Mouse (Mus musculus) left cerebral cortex, postnatal 36 days (tissue): Measurements from ENCODE around the gene Myrf. TPM values are rescaled to one million over a fixed set of nuclear protein-coding genes. Genes with fewer than 3 reads are reported as not detected.

Experiments
- DNase-seq, 2 experiments: peaks; one replicate each; pipeline ENCODE4 v3.0.0; 2021 to 2022; ENCODE audit warnings: low spot score in 2 of 2, mixed read lengths in 1 of 2
- intact Hi-C: fragments of 180-260 bp; cut with DNase I; formaldehyde crosslinking; loops from one replicate; pipeline ENCODE4 v1.15.1; 2025
- total RNA-seq, 2 experiments: library from RNA; stranded (reverse); gene quantifications; 2 replicates each; pipeline ENCODE4 v1.2.3; 2021

Gene Myrf
- total RNA-seq, 2 experiments from 2014 or later = 17.1 to 18.9 TPM

- DNase-seq = no peak
- intact Hi-C loops = no loop called here
Observed at GRCm38 (mm10) chr19:10219108-10219507, 21.4 kb downstream of the Myrf start.

- DNase-seq = no peak
- intact Hi-C loops = no loop called here
Observed at GRCm38 (mm10) chr19:10216101-10216500, 24.4 kb downstream of the Myrf start.

- intact Hi-C loops = no loop called here
- DNase-seq = no peak
Observed at GRCm38 (mm10) chr19:10213796-10214471, 26.6 kb downstream of the Myrf start.

DNA sequence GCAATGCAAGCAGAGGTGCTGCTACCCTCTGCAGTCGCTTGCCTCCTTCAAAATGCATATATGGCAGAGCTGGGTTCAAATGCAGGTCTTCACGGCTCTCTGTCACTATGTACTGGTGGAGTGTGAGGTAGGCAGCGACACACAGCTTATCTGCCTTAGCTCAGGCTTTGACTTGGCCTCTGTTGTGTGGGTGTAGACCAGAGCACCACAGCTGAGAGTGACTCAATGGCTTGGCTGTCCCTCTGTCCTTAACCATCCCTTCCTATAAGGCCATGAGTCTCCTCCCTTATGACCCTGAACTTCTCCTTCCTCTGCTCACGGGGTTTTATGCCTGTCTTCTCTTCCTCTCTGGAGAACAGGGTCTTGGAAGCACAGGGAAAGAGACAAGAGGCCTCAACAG, 29.7 kb downstream of the Myrf start:
- no peak for DNase-seq
- intact Hi-C loops = no loop called here

DNA sequence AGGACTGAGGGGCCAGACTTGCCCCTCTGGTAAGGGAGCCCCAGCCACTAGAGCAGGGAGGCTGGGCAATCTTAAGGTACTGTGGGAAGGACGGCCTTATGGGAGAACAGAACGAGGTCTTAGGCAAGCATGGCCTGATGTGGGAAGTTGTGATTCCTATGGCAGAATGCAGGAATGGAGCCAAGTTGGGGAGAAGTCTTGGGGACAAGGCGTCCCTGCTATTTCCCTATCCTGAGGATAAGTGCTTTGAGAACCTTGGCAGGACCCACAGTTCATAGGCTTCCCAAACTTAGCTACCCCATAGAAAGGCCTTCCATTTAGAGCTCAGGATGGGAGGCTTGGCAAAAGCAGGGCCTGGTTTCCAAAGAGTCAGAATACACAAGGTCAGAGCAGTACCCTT, 31.7 kb downstream of the Myrf start:
- no peak for DNase-seq
- intact Hi-C loops = no loop called here

DNA sequence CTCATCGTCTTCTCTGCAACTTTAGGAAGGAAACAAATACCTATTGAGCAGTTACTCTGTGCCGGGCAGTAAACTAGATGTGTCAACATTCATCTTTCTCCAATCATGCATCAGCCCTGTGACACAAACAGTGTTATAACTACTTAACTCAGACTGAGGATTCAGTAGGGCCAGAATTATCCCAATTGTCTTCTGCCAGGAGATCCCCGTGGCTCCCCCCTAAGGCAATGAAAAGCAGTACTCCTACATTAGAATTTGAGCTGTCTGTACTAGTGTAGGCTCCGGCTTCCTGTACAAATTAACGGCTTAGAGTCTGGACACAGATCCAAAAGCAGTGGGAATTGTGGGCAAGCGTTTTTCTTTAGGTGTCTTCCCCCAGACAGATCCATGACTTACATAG, 35.5 kb downstream of the Myrf start:
- no peak for DNase-seq
- intact Hi-C loops = no loop called here

DNA sequence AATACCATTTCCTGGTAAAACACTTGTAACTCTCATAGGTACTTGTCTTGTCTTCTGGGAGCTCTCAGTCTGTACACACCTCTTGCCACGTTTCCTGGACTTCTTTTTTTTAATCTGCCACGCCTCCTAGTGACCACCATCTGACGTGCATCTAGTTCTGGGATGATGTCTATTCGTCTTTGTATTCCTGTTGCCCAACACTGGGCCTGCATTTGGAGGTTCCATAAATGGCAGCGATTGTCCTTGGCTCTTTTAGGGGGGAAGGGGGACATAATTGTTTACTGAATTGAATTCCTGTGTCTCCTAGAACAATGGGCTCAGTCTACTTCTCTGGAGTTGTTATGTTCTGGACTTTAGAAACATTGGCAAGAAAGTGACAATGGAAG, 35.9 kb downstream of the Myrf start:
- no peak for DNase-seq
- intact Hi-C loops = no loop called here

DNA sequence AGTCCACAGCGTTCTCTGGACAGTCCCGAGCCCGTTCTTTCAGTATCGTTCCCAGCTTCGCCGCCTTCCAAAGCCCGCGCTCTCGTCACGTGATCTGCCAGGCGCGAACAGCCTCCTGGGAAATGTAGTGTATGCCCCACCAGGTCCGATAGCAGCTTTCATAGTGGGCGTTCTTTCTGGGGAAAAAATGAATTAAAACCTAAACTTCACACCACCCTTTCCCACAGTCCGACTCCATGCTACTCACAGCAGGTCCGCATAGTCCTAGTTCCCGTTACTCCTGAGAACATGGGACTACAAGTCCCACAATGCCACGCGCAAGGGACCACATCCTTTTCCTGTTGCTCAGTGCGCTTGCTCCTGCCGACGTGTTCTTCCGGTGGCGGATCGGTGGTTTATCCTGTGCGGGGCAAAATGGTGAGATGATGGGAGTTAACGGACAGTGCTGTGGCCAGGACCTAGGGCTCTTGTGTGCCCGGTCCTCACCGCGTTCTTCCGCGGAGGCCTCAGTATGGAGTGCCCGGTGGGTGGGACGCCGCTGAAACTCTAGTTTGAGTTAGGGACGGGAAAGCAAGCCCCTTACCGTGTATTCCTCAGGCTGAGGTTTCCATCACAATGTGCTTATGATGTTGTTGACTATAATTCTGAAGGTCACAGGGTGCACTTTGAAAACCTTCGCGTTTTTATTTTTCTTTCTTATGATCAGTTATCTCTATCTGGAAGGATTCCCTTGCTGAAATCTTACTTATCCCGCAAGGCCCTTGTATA, 36.5 kb downstream of the Myrf start, which contains the start of the genes Tmem258 and Fen1:
Gene Tmem258, plus strand, starts transcription at position 167 of the 768 bp plus-strand sequence.
Gene Fen1, minus strand, starts transcription at position 322 of the 768 bp plus-strand sequence.
- peak; percentile 90 to 92 for DNase-seq
- intact Hi-C loops = no loop called here

GRCm38 (mm10) chr19:10203146-10203847, 37.3 kb downstream of the Myrf start:
- DNase-seq = no peak
- intact Hi-C loops = no loop called here

- peak; percentile 63 to 67 for DNase-seq
- intact Hi-C loops = loop anchor here (5.0 to 10.0 kb wide), 3 partner anchors 136 to 284 kb away; partner anchors contain the start of genes Best1 and Rab3il1
Observed at GRCm38 (mm10) chr19:10198723-10199122, 41.8 kb downstream of the Myrf start.

- DNase-seq = no peak
- intact Hi-C loops = loop anchor here (5.0 to 10.0 kb wide), 3 partner anchors 136 to 283 kb away; partner anchors contain the start of genes Best1 and Rab3il1
Observed at GRCm38 (mm10) chr19:10198286-10198685, 42.3 kb downstream of the Myrf start.

GRCm38 (mm10) chr19:10197130-10197529, 43.4 kb downstream of the Myrf start:
- intact Hi-C loops = loop anchor here (5.0 to 10.0 kb wide), 3 partner anchors 135 to 282 kb away; partner anchors contain the start of genes Best1 and Rab3il1

GRCm38 (mm10) chr19:10195252-10195651, 45.3 kb downstream of the Myrf start:
- intact Hi-C loops = loop anchor here (5.0 to 10.0 kb wide), 3 partner anchors 133 to 280 kb away; partner anchors contain the start of genes Best1 and Rab3il1
- no peak for DNase-seq

More at GRCm38 (mm10) chr19:10197130-10197529, 43.4 kb downstream of the Myrf start:
- no peak for DNase-seq

DNA sequence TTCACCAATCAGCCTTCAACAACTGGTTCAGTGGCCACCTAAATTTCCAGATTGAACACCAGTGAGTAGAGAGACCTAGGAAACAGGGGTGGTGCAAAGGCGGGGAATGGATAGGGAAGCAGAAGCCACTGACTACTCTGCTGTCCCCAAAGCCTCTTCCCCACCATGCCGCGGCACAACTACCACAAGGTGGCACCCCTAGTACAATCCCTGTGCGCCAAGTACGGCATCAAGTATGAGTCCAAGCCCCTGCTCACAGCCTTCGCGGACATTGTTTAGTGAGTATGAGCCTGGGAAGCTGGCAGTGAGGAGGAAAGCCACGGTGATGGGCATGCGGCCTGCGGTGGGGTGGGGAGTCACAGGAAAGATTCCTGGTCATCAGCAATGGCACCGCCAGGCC, 46.2 kb downstream of the Myrf start:
- no peak for DNase-seq
- intact Hi-C loops = loop anchor here (10.0 kb wide), 1 partner anchor 280 kb away; no protein-coding TSS in a partner anchor

GRCm38 (mm10) chr19:10191326-10191725, 49.2 kb downstream of the Myrf start:
- intact Hi-C loops = loop anchor here (10.0 kb wide), 1 partner anchor 277 kb away; no protein-coding TSS in a partner anchor
- DNase-seq = no peak

- intact Hi-C loops = loop anchor here (10.0 kb wide), 1 partner anchor 276 kb away; no protein-coding TSS in a partner anchor
Observed at GRCm38 (mm10) chr19:10190796-10191195, 49.8 kb downstream of the Myrf start.

GRCm38 (mm10) chr19:10189940-10190339, 50.6 kb downstream of the Myrf start:
- no peak for DNase-seq
- intact Hi-C loops = loop anchor here (10.0 kb wide), 1 partner anchor 275 kb away; no protein-coding TSS in a partner anchor

More at GRCm38 (mm10) chr19:10190796-10191195, 49.8 kb downstream of the Myrf start:
- DNase-seq = peak; percentile 48 to 67

GRCm38 (mm10) chr19:10189022-10189421, 51.5 kb downstream of the Myrf start:
- intact Hi-C loops = no loop called here
- no peak for DNase-seq

DNA sequence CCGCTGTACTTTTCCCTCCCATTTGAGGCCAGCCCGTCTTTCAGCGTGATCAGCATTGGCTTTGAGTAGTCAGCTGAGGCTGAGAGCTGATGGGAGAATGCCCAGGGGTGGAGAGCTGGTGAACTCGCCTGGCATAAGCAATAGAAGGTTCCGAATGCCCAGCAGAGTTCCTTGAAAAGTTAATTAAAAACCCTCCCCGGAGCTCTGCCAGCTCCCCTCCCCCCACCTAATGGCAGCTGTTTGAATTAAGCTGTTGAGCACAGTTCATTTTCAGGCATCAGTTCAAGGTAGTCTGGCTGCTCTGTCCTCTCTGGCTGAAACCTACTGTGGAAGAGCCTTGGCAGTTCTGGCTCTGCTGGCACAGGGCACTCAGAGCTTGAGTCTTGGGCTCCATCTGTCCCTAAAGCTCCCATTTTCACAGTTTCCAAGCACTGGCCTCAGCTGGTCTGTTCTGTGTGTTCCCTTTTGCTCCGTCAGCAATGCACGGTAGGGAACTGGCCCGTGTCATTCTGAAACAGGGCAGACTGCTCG, 52.2 kb downstream of the Myrf start:
- DNase-seq = peak; percentile 35 to 41
- intact Hi-C loops = no loop called here
